Comparison of ENCODE assay signal across 8 mouse cellular contexts in genomic region chr12:69680635-69681565, GRCm38 (mm10). TPM values are rescaled to one million over a fixed set of nuclear protein-coding genes. Genes with fewer than 3 reads are reported as not detected.
DNase-seq lines count a peak whose midpoint lies in the region; ATAC-seq and TF ChIP-seq lines count a peak whose summit lies in the region.

No protein-coding gene starts in this region.

- H3K4me1 ChIP-seq in embryonic facial prominence, embryonic 14.5 days (ENCODE audit: control insufficient read depth, insufficient read depth, low read length) = peaks cover 20% of the 10 kb centered on the region
- H3K4me1 ChIP-seq in heart, embryonic 11.5 days (ENCODE audit: control insufficient read depth, insufficient read depth, low read length) = peaks cover 5% of the 10 kb centered on the region; the same call in 1 of the 2 replicates
- H3K4me1 ChIP-seq in kidney, embryonic 15.5 days = peaks cover 15% of the 10 kb centered on the region
- H3K4me1 ChIP-seq in liver, embryonic 14.5 days (replicated peaks; ENCODE audit: control insufficient read depth in 2 of 2, insufficient read depth in 2 of 2, low read length in 1 of 2) = peaks cover 5 to 15% of the 10 kb centered on the region in 2 experiments; a peak in 3 of 4 replicates
- H3K4me1 ChIP-seq in stomach, postnatal 0 days (replicated peaks; ENCODE audit: control insufficient read depth, insufficient read depth) = no peaks in the 10 kb centered on the region

- H3K36me3 ChIP-seq in C2C12 (ENCODE audit: control insufficient read depth, insufficient read depth) = no peaks in the 10 kb centered on the region
- H3K36me3 ChIP-seq in embryonic facial prominence, embryonic 14.5 days (ENCODE audit: control insufficient read depth, insufficient read depth, low read length) = no peaks in the 10 kb centered on the region
- no peaks in the 10 kb centered on the region for H3K36me3 ChIP-seq in heart, embryonic 11.5 days (ENCODE audit: control insufficient read depth, insufficient read depth, low read length)
- no peaks in the 10 kb centered on the region for H3K36me3 ChIP-seq in kidney, embryonic 15.5 days
- H3K36me3 ChIP-seq in liver, embryonic 14.5 days (replicated peaks; ENCODE audit: control insufficient read depth, insufficient read depth, low read depth) = no peaks in the 10 kb centered on the region
- no peaks in the 10 kb centered on the region for H3K36me3 ChIP-seq in stomach, postnatal 0 days (ENCODE audit: control insufficient read depth, insufficient read depth, low read length)

- WGBS in embryonic facial prominence, embryonic 14.5 days = under 1% methylated on average over 52 of the region's 56 CpGs
- WGBS in heart, embryonic 11.5 days (ENCODE audit: insufficient replicate concordance) = under 1% methylated on average over 56 of the region's 56 CpGs
- WGBS in kidney, embryonic 15.5 days = under 1% methylated on average over 56 of the region's 56 CpGs
- under 1% methylated on average over 56 of the region's 56 CpGs for WGBS in liver, embryonic 14.5 days (ENCODE audit: insufficient replicate concordance)
- WGBS in stomach, postnatal 0 days = 1% methylated on average over 56 of the region's 56 CpGs

- H3K27me3 ChIP-seq in C2C12 (ENCODE audit: control insufficient read depth, insufficient read depth, insufficient read length) = no peaks in the 10 kb centered on the region
- no peaks in the 10 kb centered on the region for H3K27me3 ChIP-seq in embryonic facial prominence, embryonic 14.5 days (replicated peaks; ENCODE audit: control insufficient read depth, insufficient read depth, low read length)
- H3K27me3 ChIP-seq in heart, embryonic 11.5 days (ENCODE audit: control insufficient read depth, insufficient read depth, low read length) = no peaks in the 10 kb centered on the region
- H3K27me3 ChIP-seq in kidney, embryonic 15.5 days = no peaks in the 10 kb centered on the region
- H3K27me3 ChIP-seq in liver, embryonic 14.5 days (ENCODE audit: control insufficient read depth, insufficient read depth, low read length) = no peaks in the 10 kb centered on the region
- H3K27me3 ChIP-seq in stomach, postnatal 0 days (ENCODE audit: control insufficient read depth, insufficient read depth, low read length) = no peaks in the 10 kb centered on the region

- TF ChIP-seq EP300 in liver, embryonic 14.5 days (IDR thresholded peaks at IDR 0.05; ENCODE audit: low read depth) = no peak
- no peak for TF ChIP-seq EP300 in stomach, postnatal 0 days (optimal IDR thresholded peaks at IDR 0.05)

- peak overlapping the region; percentile 96 for H3K27ac ChIP-seq in embryonic facial prominence, embryonic 14.5 days (replicated peaks; ENCODE audit: low read depth, low read length)
- peak overlapping the region; percentile 97 for H3K27ac ChIP-seq in heart, embryonic 11.5 days (ENCODE audit: low read depth, low read length)
- peak overlapping the region; percentile 91 for H3K27ac ChIP-seq in kidney, embryonic 15.5 days
- H3K27ac ChIP-seq in liver, embryonic 14.5 days = peak overlapping the region; percentile 78
- H3K27ac ChIP-seq in stomach, postnatal 0 days (replicated peaks) = peak overlapping the region; percentile 99

- H3K9me3 ChIP-seq in embryonic facial prominence, embryonic 14.5 days (ENCODE audit: control insufficient read depth, low read length) = no peaks in the 10 kb centered on the region
- no peaks in the 10 kb centered on the region for H3K9me3 ChIP-seq in heart, embryonic 11.5 days (replicated peaks; ENCODE audit: control insufficient read depth, low read length)
- no peaks in the 10 kb centered on the region for H3K9me3 ChIP-seq in kidney, embryonic 15.5 days (replicated peaks)
- H3K9me3 ChIP-seq in liver, embryonic 14.5 days (ENCODE audit: control insufficient read depth, low read length) = no peaks in the 10 kb centered on the region
- H3K9me3 ChIP-seq in stomach, postnatal 0 days (ENCODE audit: control insufficient read depth, low read length) = no peaks in the 10 kb centered on the region

- peaks cover 33% of the 10 kb centered on the region for H3K79me3 ChIP-seq in C2C12 (ENCODE audit: low read depth)

- peak overlapping the region; percentile 99 for H3K9ac ChIP-seq in embryonic facial prominence, embryonic 14.5 days (ENCODE audit: low read depth, low read length)
- H3K9ac ChIP-seq in heart, embryonic 11.5 days (ENCODE audit: low read depth, low read length) = peak overlapping the region; percentile 98
- H3K9ac ChIP-seq in kidney, embryonic 15.5 days = peak overlapping the region; percentile 89
- peak overlapping the region; percentile 87 for H3K9ac ChIP-seq in liver, embryonic 14.5 days (replicated peaks)
- H3K9ac ChIP-seq in stomach, postnatal 0 days (ENCODE audit: low read length) = peak overlapping the region; percentile 99

- DNase-seq in adrenal gland, postnatal 10 days = peak; percentile 67
- peak; percentile 73 for DNase-seq in embryonic facial prominence, embryonic 14.5 days (ENCODE audit: low spot score)
- DNase-seq in liver, embryonic 14.5 days (ENCODE audit: low read depth in 3 of 3, low spot score in 3 of 3) = peak; percentile 26 to 61 (median 33)
- peak; percentile 84 for DNase-seq in naive thymus-derived CD4-positive, alpha-beta T cell, adult 2 months (ENCODE audit: low read depth)
- DNase-seq in stomach, postnatal 0 days (ENCODE audit: low spot score) = peak; percentile 59

- TF ChIP-seq CTCF in C2C12 (IDR thresholded peaks at IDR 0.05; ENCODE audit: control insufficient read depth, insufficient read depth, insufficient read length) = no peak
- TF ChIP-seq CTCF in liver, embryonic 14.5 days (IDR thresholded peaks at IDR 0.05; ENCODE audit: low read depth) = no peak
- TF ChIP-seq CTCF in stomach, postnatal 0 days (IDR thresholded peaks at IDR 0.05; ENCODE audit: low read depth) = no peak

- H3K4me2 ChIP-seq in embryonic facial prominence, embryonic 14.5 days (ENCODE audit: low read depth, low read length) = peak overlapping the region; percentile 73
- peak overlapping the region; percentile 85 for H3K4me2 ChIP-seq in heart, embryonic 11.5 days
- peak overlapping the region; percentile 75 for H3K4me2 ChIP-seq in kidney, embryonic 15.5 days
- H3K4me2 ChIP-seq in liver, embryonic 14.5 days (ENCODE audit: low read depth) = peak overlapping the region; percentile 74
- peak overlapping the region; percentile 72 for H3K4me2 ChIP-seq in stomach, postnatal 0 days (replicated peaks; ENCODE audit: low read depth)

- peak overlapping the region; percentile 63 for H3K4me3 ChIP-seq in C2C12 (ENCODE audit: insufficient read depth, poor library complexity, severe bottlenecking)
- peak overlapping the region; percentile 91 for H3K4me3 ChIP-seq in embryonic facial prominence, embryonic 14.5 days (ENCODE audit: low read depth, low read length)
- peak overlapping the region; percentile 90 for H3K4me3 ChIP-seq in heart, embryonic 11.5 days (ENCODE audit: low read depth, low read length)
- H3K4me3 ChIP-seq in kidney, embryonic 15.5 days (replicated peaks) = peak overlapping the region; percentile 82
- peak overlapping the region; percentile 71 to 95 for H3K4me3 ChIP-seq in liver, embryonic 14.5 days (ENCODE audit: insufficient read depth in 1 of 2, low read depth in 2 of 2, low read length in 2 of 2)
- H3K4me3 ChIP-seq in stomach, postnatal 0 days (ENCODE audit: low read depth, low read length) = peak overlapping the region; percentile 95

- peak; percentile 44 for ATAC-seq in embryonic facial prominence, embryonic 14.5 days (ENCODE audit: low read depth)
- peak; percentile 66 for ATAC-seq in heart, embryonic 11.5 days (replicated peaks; ENCODE audit: insufficient number of reproducible peaks, low FRiP score, low TSS enrichment)
- ATAC-seq in kidney, embryonic 15.5 days (replicated peaks; ENCODE audit: low FRiP score) = peak; percentile 63
- ATAC-seq in liver, embryonic 14.5 days (ENCODE audit: insufficient read depth) = peak; percentile 64
- peak; percentile 68 for ATAC-seq in stomach, postnatal 0 days (ENCODE audit: low FRiP score, low TSS enrichment)

- H3K79me2 ChIP-seq in C2C12 (ENCODE audit: control insufficient read depth, insufficient read depth) = peaks cover 55% of the 10 kb centered on the region

- peak overlapping the region; percentile 90 for H3ac ChIP-seq in C2C12 (ENCODE audit: control insufficient read depth, insufficient read length, low read depth)

TF ChIP-seq in C2C12, 6 proteins besides CTCF, POLR2A, EP300 and RAD21 (continues in another document):
- TF ChIP-seq MAX (IDR thresholded peaks at IDR 0.05) (no peak), USF1 (IDR thresholded peaks at IDR 0.05; ENCODE audit: low read depth) (no peak)

RNA-seq across cellular contexts. Expression of gene Sos2, which starts 0.8 kb away (rescaled TPM):
- polyA plus RNA-seq in C2C12 (2012; fragmentation: generic; extraction: Trizol) = 3.0 TPM
- total RNA-seq in adrenal gland, postnatal 10 days (2021) = 10 to 100 TPM; 36.6 to 40.0 TPM
- 11.0 and 11.4 TPM in 2 replicates for polyA plus RNA-seq in embryonic facial prominence, embryonic 14.5 days (2014; fragmentation: Nextera tagmentation; extraction: Ambion mirVana)
- 7.9 and 9.1 TPM in 2 replicates for polyA plus RNA-seq in heart, embryonic 11.5 days (2014; fragmentation: Nextera tagmentation; extraction: Ambion mirVana)
- polyA plus RNA-seq in kidney, embryonic 15.5 days (2015; fragmentation: Nextera tagmentation; extraction: Ambion mirVana) = 8.7 and 9.1 TPM in 2 replicates
- 6.9 and 7.6 TPM in 2 replicates for polyA plus RNA-seq in liver, embryonic 14.5 days (2012; rRNA removed)
- polyA plus RNA-seq in liver, embryonic 14.5 days (2014; fragmentation: Nextera tagmentation; extraction: Ambion mirVana) = 3.6 and 3.7 TPM in 2 replicates
- polyA plus RNA-seq in stomach, postnatal 0 days (2015; fragmentation: Nextera tagmentation; extraction: Ambion mirVana) = 5.4 and 6.0 TPM in 2 replicates

RNA-seq across cellular contexts. Expression of gene L2hgdh, which starts 43.8 kb away (rescaled TPM):
- 3.8 TPM for polyA plus RNA-seq in C2C12 (2012; fragmentation: generic; extraction: Trizol)
- total RNA-seq in adrenal gland, postnatal 10 days (2021) = 10 to 100 TPM; 27.9 to 31.7 TPM
- 21.2 and 21.8 TPM in 2 replicates for polyA plus RNA-seq in embryonic facial prominence, embryonic 14.5 days (2014; fragmentation: Nextera tagmentation; extraction: Ambion mirVana)
- polyA plus RNA-seq in heart, embryonic 11.5 days (2014; fragmentation: Nextera tagmentation; extraction: Ambion mirVana) = 15.2 and 18.0 TPM in 2 replicates
- 22.3 TPM in 2 replicates for polyA plus RNA-seq in kidney, embryonic 15.5 days (2015; fragmentation: Nextera tagmentation; extraction: Ambion mirVana)
- 5.4 and 7.5 TPM in 2 replicates for polyA plus RNA-seq in liver, embryonic 14.5 days (2012; rRNA removed)
- 9.3 and 11.6 TPM in 2 replicates for polyA plus RNA-seq in liver, embryonic 14.5 days (2014; fragmentation: Nextera tagmentation; extraction: Ambion mirVana)
- polyA plus RNA-seq in stomach, postnatal 0 days (2015; fragmentation: Nextera tagmentation; extraction: Ambion mirVana) = 11.5 and 12.3 TPM in 2 replicates

RNA-seq across cellular contexts. Expression of gene Atp5s, which starts 43.9 kb away (rescaled TPM):
- 2.6 TPM for polyA plus RNA-seq in C2C12 (2012; fragmentation: generic; extraction: Trizol)
- total RNA-seq in adrenal gland, postnatal 10 days (2021) = 10 to 100 TPM; 16.0 to 21.1 TPM
- 30.4 and 32.0 TPM in 2 replicates for polyA plus RNA-seq in embryonic facial prominence, embryonic 14.5 days (2014; fragmentation: Nextera tagmentation; extraction: Ambion mirVana)
- polyA plus RNA-seq in heart, embryonic 11.5 days (2014; fragmentation: Nextera tagmentation; extraction: Ambion mirVana) = 30.1 and 35.8 TPM in 2 replicates
- polyA plus RNA-seq in kidney, embryonic 15.5 days (2015; fragmentation: Nextera tagmentation; extraction: Ambion mirVana) = 30.7 and 31.0 TPM in 2 replicates
- 8.1 and 12.0 TPM in 2 replicates for polyA plus RNA-seq in liver, embryonic 14.5 days (2012; rRNA removed)
- polyA plus RNA-seq in liver, embryonic 14.5 days (2014; fragmentation: Nextera tagmentation; extraction: Ambion mirVana) = 20.7 and 22.0 TPM in 2 replicates
- polyA plus RNA-seq in stomach, postnatal 0 days (2015; fragmentation: Nextera tagmentation; extraction: Ambion mirVana) = 20.5 and 20.6 TPM in 2 replicates

Comparison
In these comparisons a context has a peak if more than half of its experiments do, and no peak if none do; other contexts are left out.
1. Peak in every context shown above with its lines: DNase-seq, ATAC-seq, H3K4me3 ChIP-seq and H3K27ac ChIP-seq.
2. DNase-seq: peak in every context shown above with its lines; median percentile 84 in naive thymus-derived CD4-positive, alpha-beta T cell, adult 2 months; 73 in embryonic facial prominence, embryonic 14.5 days; 67 in adrenal gland, postnatal 10 days; 59 in stomach, postnatal 0 days; 33 in liver, embryonic 14.5 days.